Mouse (Mus musculus) ovary, postnatal 14 days (tissue): ENCODE data around the gene Serpina3c.
"Not testable (repeated sequence)": the region's sequence is repeated elsewhere in the genome, so short reads cannot be mapped to it uniquely, and the experiment has no call there.

Experiments
- DNase-seq: peaks from one replicate; pipeline ENCODE4 v3.0.0; 2022; ENCODE audit warnings: low spot score

The Serpina3c gene

GRCm38 (mm10) chr12:104112333-104112732 is 41.3 kb downstream of the Serpina3c start, which contains the start of gene Serpina3a:
Serpina3a (plus strand) TSS chr12:104112724.
- not testable (repeated sequence) for DNase-seq

- DNase-seq, result no peak
Observed at GRCm38 (mm10) chr12:104108507-104108906, 45.2 kb downstream of the Serpina3c start.

GRCm38 (mm10) chr12:104106919-104107318 is 46.8 kb downstream of the Serpina3c start:
- DNase-seq, result no peak

- DNase-seq, result no peak
Observed at GRCm38 (mm10) chr12:104105847-104106246, 47.8 kb downstream of the Serpina3c start.

- DNase-seq, result no peak
Observed at GRCm38 (mm10) chr12:104100768-104101167, 52.9 kb downstream of the Serpina3c start, which contains the start of gene Serpina5. Serpina5 (plus strand) TSS chr12:104101113.
